Mouse (Mus musculus) T-cell, adult 2 months (primary cell): ENCODE data around the gene Masp2.
A peak's percentile ranks its signal among the peaks of the same experiment; 100 is the strongest.

Experiments used
- DNase-seq: peaks from one replicate; pipeline ENCODE4 v3.0.0; 2022; ENCODE audit warnings: low spot score

Masp2 gene

DNA sequence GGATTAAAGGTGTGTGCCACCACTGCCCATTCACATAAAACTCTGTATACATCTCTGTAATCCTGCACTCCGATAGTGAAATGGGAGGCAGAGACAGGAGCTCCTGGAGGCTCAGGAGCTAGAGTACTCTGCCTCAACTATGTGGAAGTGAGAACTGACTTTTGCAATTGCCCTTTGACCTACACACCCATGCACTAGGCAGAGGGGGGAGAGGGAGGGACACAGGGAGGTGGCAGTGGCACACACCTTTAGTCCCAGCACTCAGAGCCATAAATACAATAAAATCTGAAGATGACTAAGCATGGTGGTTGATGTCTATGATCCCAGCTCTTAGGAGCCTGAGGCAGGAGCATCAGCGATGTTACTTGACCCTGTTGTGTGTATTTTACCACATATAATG is 37.1 kb downstream of the Masp2 start:
- DNase-seq: no peak

DNA sequence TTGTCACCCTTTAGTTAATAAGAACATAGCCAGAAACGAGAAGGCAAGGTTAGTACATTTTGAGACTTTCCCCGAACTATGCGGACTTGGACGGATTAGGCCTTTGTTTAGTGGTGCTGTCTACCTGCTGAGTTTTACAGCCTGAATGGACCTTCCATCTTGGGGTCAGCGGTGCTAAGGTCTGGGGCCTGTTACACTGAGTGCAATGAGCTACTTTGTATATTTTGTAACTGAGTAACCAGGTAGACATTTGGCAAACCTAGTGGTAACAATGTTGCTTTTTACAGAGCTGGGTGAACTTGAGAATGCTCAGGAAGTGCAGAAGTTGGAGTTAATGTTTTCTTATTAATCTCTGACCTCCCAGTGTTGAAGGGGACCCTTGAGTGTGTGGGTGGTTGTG is 38.8 kb downstream of the Masp2 start:
- no peak for DNase-seq

DNA sequence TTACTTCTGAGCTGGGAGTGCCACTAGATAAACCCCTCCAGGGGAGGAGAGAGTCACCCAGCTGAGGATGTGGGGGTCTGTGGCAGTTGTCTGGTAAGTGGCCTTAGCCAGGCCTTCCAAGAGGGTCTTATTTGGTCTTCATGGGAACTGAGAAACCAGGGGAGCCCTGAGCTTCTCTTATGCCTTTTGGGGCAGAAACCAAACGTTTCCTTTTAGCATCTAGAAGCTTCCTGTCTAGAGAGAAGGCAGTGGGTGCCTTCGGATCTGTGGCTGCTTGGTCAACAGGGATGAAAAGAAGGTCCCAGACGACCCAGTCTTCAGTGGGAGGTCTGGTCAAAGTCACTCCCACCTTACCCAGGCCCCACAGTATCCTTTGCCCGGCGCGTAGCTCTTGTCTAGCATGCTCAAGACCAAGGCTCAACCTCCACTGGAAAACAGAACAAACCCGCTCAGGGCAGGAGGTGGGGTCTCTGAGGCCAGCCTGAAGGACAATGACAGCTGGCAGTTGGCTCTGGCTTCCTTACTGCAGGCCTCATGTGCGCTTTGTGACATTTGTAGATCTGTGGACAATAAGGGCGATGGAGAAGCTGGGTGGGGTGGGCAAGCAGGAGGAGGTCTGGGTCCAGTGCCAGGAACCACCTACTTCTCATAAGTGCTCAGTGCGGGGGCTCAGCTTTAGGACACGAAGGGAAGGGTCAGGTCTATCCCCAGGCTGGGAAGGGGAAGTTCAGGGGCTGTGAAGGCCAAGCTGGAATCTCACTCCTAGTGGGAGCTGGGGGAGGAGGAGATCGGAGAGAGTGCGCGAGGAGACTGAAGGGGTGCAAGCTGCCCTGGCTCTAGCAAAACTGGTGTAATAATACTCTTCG is 41.2 kb downstream of the Masp2 start, which contains the start of gene Gm572:
Gm572 (plus strand) TSS at position 27 of the 866 bp plus-strand sequence.
- DNase-seq: no peak

DNA sequence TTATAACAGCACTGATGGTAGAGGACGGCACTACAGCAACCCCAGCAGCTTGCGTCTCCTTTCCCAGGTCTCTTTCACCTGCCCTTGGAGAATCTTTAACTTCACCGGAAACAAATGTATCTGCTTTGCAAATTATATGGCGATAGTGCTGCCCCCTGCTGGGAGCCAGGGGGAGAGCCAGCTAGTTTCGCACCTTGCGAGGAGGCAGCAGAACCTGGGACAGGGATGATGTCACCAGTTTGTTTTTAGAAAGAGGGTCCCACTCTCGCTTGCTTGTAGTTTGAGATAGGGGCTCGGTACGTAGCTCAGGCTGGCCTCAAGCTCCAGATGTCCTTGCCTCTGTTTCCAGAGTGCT is 41.8 kb downstream of the Masp2 start:
- DNase-seq: peak; percentile 79

DNA sequence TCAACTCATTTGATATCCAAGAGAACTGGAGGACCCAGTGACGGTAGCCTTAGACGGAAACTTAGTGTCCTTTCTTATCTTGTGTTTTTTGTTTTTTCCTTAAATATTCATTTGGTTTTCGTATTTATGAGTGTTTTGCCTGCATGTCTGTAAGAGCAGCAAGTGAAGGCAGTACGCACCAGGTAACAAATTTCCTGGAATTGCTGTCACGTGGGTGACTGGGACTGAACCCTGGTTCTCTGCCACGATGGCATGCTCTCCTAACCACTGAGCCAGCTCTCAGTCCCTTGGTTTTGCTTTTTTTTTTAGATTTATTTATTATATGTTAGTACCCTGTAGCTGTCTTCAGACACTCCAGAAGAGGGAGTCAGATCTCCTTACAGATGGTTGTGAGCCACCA is 42.6 kb downstream of the Masp2 start:
- no peak for DNase-seq

DNA sequence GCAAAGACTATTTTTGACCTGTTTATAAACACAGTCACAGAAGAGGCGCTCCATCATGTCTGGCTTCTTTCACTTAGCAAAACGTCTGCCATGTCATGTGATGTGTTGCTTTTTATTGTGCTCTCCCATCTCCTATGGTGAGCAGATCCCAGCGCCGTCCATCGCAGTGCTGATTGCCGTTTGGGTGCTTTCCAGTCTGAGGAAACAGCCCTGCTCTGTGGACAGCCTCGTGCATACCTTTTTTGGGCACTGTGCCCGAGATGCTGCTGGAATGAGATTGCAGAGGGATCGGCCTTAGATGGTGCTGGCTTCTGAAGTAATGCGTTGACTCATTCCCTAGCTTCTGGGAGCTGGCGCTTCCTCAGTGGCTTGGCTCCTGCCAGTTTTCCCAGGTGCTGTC is 44.3 kb downstream of the Masp2 start:
- DNase-seq: no peak

DNA sequence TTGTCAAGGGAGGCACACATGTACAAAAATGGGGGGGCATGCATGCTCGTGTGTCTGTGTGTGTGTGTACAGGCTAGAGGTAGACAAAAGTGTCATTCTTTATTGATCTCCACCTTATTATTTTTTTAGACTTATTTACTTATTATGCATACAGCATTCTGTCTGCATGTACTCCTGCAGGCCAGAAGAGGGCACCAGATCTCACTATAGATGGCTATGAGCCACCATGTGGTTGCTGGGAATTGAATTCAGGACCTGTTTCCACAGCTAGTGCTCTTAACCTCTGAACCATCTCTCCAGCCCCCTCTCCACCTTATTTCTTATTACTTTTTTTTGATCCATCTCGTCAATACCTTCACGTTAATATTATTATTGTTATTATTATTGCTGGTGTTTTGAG is 47.0 kb downstream of the Masp2 start:
- no peak for DNase-seq

DNA sequence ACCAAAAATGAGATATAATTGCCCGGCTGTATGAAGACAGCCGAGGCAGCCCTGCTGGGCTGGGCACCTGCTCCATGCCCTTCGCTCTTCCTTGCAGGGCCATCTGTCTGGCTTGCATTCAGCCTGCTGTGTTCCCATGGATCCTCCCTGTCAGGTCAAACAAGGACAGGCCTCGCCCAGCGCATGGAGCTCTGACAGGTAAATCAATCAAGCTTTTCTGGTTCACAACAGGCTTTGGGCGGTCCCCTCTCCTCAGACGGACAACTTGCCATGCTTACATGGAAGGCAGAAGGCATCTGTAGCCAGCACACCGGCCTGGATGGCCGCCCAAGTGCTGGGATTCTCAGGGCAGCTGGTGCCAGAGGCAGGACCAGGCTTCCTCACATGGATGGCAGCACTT is 48.7 kb downstream of the Masp2 start:
- DNase-seq: no peak

DNA sequence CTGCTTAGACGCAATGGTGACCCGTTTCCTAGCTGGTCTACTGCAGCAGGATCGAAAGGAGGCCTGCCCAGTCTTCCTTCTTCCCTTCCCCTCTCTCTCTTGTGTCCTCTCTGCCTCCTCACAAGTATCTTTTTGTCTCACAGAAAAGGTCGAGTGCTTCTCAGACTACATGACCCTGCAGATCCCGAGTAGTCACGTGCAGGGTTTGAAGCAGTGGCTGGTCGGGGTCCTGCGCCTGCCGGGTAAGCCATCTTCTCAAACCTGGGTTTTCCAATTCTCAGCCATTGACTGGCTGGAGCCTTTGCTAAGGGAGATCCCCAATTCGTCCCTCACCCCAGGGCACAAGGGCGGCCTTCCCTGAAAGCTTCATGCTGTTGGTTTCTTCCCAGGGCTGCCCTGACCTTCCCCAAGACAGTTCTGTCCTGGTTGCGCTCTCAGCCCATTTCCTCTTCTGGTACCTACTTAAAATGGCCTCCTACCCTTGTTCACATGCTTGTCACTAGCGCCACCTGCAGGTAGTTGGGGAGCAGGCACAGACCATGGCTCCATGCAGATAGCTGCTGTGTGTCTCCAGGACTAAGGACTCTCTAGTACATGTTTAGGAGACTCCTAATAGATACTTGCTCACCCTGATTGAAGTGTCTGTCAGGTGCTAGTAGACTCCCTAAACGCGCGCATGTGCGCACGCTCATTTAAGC is 52.5 kb downstream of the Masp2 start:
- DNase-seq: peak; percentile 53

DNA sequence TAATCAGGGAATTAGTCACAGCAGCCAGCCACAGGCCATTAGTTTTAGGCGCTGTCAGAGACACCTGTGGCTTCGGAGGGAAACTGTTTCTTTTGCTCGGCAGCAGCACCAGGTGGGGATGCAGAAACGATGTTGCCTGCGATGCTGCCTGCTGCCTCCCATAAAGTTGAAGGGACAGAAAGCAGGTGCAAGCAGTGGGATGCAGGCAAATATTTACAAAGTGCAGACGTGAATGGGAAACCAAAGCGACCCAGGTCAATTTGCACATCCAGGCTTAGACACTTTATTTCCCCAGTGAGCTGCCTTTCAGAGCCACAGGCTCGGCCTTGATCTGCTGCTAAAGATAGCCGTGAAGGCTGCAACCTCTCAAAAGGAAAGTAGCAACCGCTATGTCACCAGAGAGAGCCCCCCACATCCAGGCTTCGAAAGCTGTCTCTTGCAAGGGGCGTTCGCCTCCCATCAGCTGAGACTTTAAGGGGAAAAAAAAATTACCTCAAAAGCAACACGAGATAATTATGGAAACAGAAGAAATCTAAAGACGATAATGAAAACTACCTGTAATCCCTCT is 54.4 kb downstream of the Masp2 start:
- DNase-seq: no peak

DNA sequence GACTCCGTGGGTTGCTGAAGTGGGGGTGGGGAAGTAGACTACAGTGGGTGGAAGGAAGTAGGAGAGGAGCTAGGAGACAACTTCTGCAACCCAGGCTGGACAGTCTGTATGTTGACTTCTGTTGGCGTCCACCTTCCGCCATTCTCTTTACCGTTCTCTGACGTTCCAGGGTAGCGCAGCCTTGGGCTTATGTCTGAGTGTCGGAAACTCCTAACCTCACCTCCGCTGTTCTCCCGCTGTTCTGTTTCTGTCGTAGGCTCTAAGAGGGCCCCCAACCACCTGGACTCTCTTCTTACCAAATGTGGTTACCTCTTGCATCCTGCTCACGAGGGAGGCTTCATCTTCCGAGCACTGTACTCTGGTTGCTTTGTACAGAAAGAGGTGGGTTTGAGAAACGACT is 55.4 kb downstream of the Masp2 start:
- DNase-seq: peak; percentile 60

DNA sequence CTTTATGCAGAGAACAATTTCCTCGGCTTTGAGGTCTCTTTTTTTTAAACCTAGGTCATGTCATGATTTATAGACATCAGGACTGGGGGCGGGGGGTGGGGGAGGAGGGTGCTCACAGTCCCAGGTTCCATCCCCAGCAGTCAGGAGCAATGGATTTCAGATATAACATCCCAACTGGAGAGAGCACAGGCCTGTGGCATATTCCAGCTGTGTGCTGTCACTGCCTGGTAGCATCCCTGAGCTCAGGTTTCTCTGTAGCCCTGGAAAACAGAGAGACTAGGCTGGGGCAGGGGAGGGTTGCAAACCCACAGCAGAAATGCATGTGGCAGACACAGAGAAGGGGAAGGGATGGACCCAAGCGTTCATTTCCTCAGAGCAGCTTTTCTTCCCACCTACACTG is 57.8 kb downstream of the Masp2 start:
- DNase-seq: no peak

DNA sequence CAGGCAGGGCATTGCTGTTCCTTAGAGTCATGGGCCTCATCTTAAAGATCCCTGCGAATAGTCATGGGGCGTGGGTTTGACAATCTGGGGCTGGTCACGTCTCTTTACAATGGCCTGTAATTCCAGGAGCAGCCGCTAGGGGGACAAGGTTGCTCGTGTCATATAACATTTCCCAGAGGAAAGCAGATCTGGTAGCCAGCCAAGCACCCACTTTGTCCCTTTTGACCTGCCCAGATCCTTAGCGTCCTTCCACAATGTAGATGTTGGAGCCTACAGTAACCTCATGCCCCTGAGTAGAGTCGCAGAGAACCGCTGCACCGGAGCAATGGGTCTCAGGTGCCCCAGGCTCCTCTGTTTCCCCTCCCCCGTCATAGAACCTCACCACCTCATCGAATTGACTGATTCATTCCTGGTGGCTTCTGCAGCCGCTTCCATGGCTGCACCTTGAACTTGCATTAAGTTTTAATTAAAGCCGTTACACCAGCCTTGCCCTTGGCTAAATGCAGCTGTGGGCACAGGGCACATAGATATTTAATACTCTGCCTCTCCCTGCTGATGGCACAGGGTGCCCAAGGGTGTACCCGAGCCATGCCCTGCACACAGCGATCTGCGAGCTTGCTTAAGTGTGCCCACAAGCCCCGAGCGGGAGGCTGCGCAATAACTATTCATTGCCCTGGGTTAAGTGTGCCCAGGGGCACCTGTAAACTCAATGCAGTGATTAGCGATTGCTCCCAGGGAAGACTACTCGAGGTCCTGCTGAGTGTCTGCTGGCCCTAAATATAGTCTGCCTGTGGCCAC is 60.0 kb downstream of the Masp2 start:
- peak; percentile 53 for DNase-seq

DNA sequence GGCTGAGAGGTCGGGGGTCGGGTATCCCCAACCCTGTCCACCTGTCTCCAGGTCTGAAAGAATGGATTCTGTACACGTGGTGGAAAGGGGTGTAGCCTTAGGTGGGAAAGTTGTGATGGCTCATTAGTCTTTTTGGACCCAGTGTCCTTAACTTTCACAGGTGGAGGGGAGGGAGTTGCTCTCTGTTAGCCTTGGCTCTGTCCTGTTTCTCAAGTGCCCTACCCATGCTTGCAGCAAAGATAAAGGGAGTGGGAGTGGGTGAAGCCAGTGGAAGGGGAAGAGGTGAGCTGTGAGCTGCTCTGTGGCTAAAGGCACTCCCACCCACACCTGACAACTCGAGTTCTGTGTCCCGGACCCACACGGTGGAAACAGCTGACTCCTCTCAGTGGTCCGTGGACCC is 61.0 kb downstream of the Masp2 start:
- no peak for DNase-seq

DNA sequence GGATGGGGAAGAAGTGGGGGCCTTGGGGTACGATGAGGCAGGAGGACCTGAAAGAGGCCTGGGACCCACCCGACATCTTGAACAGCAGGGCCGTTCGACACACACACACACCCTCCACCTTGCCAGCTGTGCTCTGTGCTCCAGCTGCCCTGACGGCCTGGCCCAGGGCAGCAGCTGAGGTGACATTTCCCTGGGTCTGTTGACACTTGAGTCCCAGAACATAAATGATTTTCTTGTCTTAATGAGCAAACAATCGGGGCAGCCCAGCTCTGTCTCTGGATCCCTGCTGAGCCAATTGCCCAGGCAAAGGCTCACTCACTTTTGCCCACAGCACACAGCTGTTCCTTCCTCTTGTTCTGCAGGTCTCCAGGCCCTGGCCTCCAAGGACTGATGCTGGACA is 61.7 kb downstream of the Masp2 start:
- no peak for DNase-seq
